Mouse (Mus musculus) CD4-positive, CD25-positive, alpha-beta regulatory T cell, adult 2 months (primary cell): Measurements from ENCODE around the gene Mxi1.

Experiments used
- DNase-seq: peaks from one replicate; pipeline ENCODE4 v3.0.0-alpha.2; 2012; ENCODE audit warnings: low read depth, low spot score

The Mxi1 gene

GRCm38 (mm10) chr19:53322438-53323048, 12.2 kb downstream of the Mxi1 start:
- peak; percentile 29 for DNase-seq

GRCm38 (mm10) chr19:53324866-53325265, 14.5 kb downstream of the Mxi1 start:
- DNase-seq = no peak

- peak; percentile 66 for DNase-seq
Measured at GRCm38 (mm10) chr19:53325578-53326295, 15.4 kb downstream of the Mxi1 start.

GRCm38 (mm10) chr19:53328116-53328515, 17.8 kb downstream of the Mxi1 start:
- peak; percentile 52 for DNase-seq

- peak; percentile 94 for DNase-seq
Measured at GRCm38 (mm10) chr19:53329221-53329991, 19.1 kb downstream of the Mxi1 start.

GRCm38 (mm10) chr19:53329992-53330381, 19.7 kb downstream of the Mxi1 start:
- DNase-seq = peak; percentile 72

- no peak for DNase-seq
Measured at GRCm38 (mm10) chr19:53331882-53332500, 21.7 kb downstream of the Mxi1 start.

- no peak for DNase-seq
Measured at GRCm38 (mm10) chr19:53333730-53334129, 23.4 kb downstream of the Mxi1 start.

GRCm38 (mm10) chr19:53335241-53335640, 24.9 kb downstream of the Mxi1 start:
- no peak for DNase-seq

GRCm38 (mm10) chr19:53340423-53340822, 30.1 kb downstream of the Mxi1 start:
- DNase-seq = peak; percentile 44

GRCm38 (mm10) chr19:53343174-53343881, 33.0 kb downstream of the Mxi1 start:
- no peak for DNase-seq

GRCm38 (mm10) chr19:53344062-53344461, 33.7 kb downstream of the Mxi1 start:
- DNase-seq = no peak

GRCm38 (mm10) chr19:53345766-53346165, 35.4 kb downstream of the Mxi1 start:
- DNase-seq = no peak

GRCm38 (mm10) chr19:53353864-53354263, 43.5 kb downstream of the Mxi1 start:
- no peak for DNase-seq

GRCm38 (mm10) chr19:53354271-53355000, 44.1 kb downstream of the Mxi1 start:
- no peak for DNase-seq

- DNase-seq = no peak
Measured at GRCm38 (mm10) chr19:53355065-53355464, 44.7 kb downstream of the Mxi1 start.

GRCm38 (mm10) chr19:53359160-53360033, 49.1 kb downstream of the Mxi1 start:
- DNase-seq = no peak

- DNase-seq = no peak
Measured at GRCm38 (mm10) chr19:53360265-53360958, 50.1 kb downstream of the Mxi1 start.

- DNase-seq = peak; percentile 62
Measured at GRCm38 (mm10) chr19:53362967-53363366, 52.6 kb downstream of the Mxi1 start.
